Mouse (Mus musculus) cerebellum, adult 2 months (tissue): ENCODE results near the gene Padi4.
A peak's percentile ranks its signal among the peaks of the same experiment; 100 is the strongest.

Source experiments
- CTCF ChIP-seq: fragments of 200-500 bp; IDR thresholded peaks from 2 replicates; pipeline ENCODE4 v1.5.1; 2011; ENCODE audit warnings: low read depth, mild to moderate bottlenecking, control low read depth, low read length, moderate library complexity, borderline replicate concordance; ENCODE audit not compliant: insufficient read depth
- POLR2A ChIP-seq: fragments of 200-500 bp; IDR thresholded peaks from 2 replicates; pipeline ENCODE4 v1.6.1; 2011; ENCODE audit warnings: low read length, control low read depth, borderline replicate concordance; ENCODE audit not compliant: insufficient read depth

DNA sequence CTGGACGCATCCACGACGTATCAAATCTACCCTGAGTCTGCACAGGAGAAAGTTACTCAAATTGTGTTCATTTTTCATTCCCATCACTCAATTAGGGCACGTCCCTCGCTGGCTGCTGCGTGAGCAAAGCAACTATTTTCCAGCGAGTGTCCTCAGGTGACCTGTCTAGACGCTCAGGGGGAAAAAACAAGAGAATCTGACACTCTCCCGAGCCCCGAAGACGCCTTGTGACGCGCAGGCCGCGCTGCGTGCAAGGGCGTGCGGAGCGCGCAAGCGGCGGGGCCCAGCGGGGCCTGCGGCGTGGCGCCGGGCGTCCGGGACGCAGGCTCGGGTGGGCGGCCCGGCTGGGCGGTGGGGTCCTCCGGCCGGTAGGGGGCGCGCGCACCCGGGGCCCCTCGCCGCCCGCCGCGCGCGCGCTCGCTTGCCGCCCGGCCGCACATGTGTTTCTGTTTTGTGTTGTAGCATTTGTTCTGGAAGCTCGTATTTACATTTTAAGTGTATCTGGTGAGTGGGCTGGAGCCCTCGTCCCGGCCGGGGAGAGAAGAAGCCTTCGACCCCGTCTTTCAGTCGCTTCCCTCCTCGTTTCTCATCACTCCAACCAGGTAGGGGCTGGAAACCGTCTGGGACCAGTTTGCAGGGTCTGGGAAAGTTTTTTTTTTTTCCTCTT is 72.9 kb downstream of the Padi4 start:
- peak; percentile 70 for TF ChIP-seq POLR2A
- TF ChIP-seq CTCF = no peak; the same call in 1 of the 2 replicates
